Mouse (Mus musculus) heart, embryonic 11.5 days (tissue): ENCODE results near the gene Exoc6b. TPM values are rescaled to one million over a fixed set of nuclear protein-coding genes. Genes with fewer than 3 reads are reported as not detected.

Experiments used
- ATAC-seq: fragments of 200-750 bp; cut with Nextera tagmentation; replicated peaks from 2 replicates; pipeline ENCODE4 v1.8.0; 2017; ENCODE audit warnings: moderate library complexity; ENCODE audit not compliant: insufficient number of reproducible peaks, low FRiP score, low TSS enrichment
- H3K27ac ChIP-seq: fragments of 300-500 bp; sonication (generic); 2 replicates; pipeline ENCODE4 v1.5.1; 2014; ENCODE audit warnings: mild to moderate bottlenecking, low read depth, low read length
- H3K27me3 ChIP-seq: fragments of 300-500 bp; sonication (generic); 2 replicates; pipeline ENCODE4 v1.6.1; 2014; ENCODE audit warnings: mild to moderate bottlenecking, low read length, mixed read lengths; ENCODE audit not compliant: control insufficient read depth, insufficient read depth
- H3K36me3 ChIP-seq: fragments of 300-500 bp; sonication (generic); 2 replicates; pipeline ENCODE4 v1.6.1; 2014; ENCODE audit warnings: mild to moderate bottlenecking, low read length, moderate library complexity, mixed read lengths; ENCODE audit not compliant: control insufficient read depth, insufficient read depth
- H3K4me1 ChIP-seq: fragments of 300-500 bp; sonication (generic); 2 replicates; pipeline ENCODE4 v1.6.1; 2014; ENCODE audit warnings: low read length; ENCODE audit not compliant: control insufficient read depth, insufficient read depth
- H3K4me2 ChIP-seq: fragments of 300-500 bp; sonication (generic); 2 replicates; pipeline ENCODE4 v1.6.1; 2014; ENCODE audit warnings: mild to moderate bottlenecking, moderate library complexity
- H3K4me3 ChIP-seq: fragments of 300-500 bp; sonication (generic); 2 replicates; pipeline ENCODE4 v1.5.1; 2014; ENCODE audit warnings: low read depth, low read length
- H3K9ac ChIP-seq: fragments of 300-500 bp; sonication (generic); 2 replicates; pipeline ENCODE4 v1.6.1; 2014; ENCODE audit warnings: mild to moderate bottlenecking, low read depth, low read length, moderate library complexity
- H3K9me3 ChIP-seq: fragments of 300-500 bp; sonication (generic); replicated peaks from 2 replicates; pipeline ENCODE4 v1.6.1; 2016; ENCODE audit warnings: low read length; ENCODE audit not compliant: control insufficient read depth
- WGBS: fragments of 180-500 bp; shearing (Covaris S2); extraction: QIAGEN DNeasy Blood & Tissue Kit; methylation state at CpG from one replicate; pipeline ENCODE4 v1.1.7; 2014; ENCODE audit not compliant: insufficient replicate concordance; 5-methylcytosine and 5-hydroxymethylcytosine counted together
- polyA plus RNA-seq: library from polyadenylated mRNA; unstranded; fragments of >200 nt; fragmentation: Nextera tagmentation; extraction: Ambion mirVana; gene quantifications from 2 replicates; pipeline ENCODE4 v1.2.1, GENCODE M21; 2014

The Exoc6b gene
- polyA plus RNA-seq, 1 experiment from 2014 or later, result 24.2 TPM

- no peak overlapping the region for H3K4me3 ChIP-seq
- no peak for ATAC-seq
- no peak overlapping the region for H3K9ac ChIP-seq
- H3K27me3 ChIP-seq, result peaks cover 21% of the 10 kb centered on the region
- peaks cover 11% of the 10 kb centered on the region for H3K4me1 ChIP-seq
- no peaks in the 10 kb centered on the region for H3K36me3 ChIP-seq
- no peak overlapping the region for H3K4me2 ChIP-seq
- no peaks in the 10 kb centered on the region for H3K9me3 ChIP-seq
- no peak overlapping the region for H3K27ac ChIP-seq
- 42% methylated on average over 3 of the region's 3 CpGs for WGBS
These were observed 499.3 kb downstream of the Exoc6b start for GRCm38 (mm10) chr6:84570039-84570438.

- H3K27me3 ChIP-seq, result peaks cover 17% of the 10 kb centered on the region
- no peak overlapping the region for H3K9ac ChIP-seq
- H3K9me3 ChIP-seq, result no peaks in the 10 kb centered on the region
- H3K4me1 ChIP-seq, result peaks cover 11% of the 10 kb centered on the region
- H3K27ac ChIP-seq, result no peak overlapping the region
- no peak for ATAC-seq
- no peaks in the 10 kb centered on the region for H3K36me3 ChIP-seq
- H3K4me2 ChIP-seq, result no peak overlapping the region
- H3K4me3 ChIP-seq, result no peak overlapping the region
These were observed 499.7 kb downstream of the Exoc6b start for GRCm38 (mm10) chr6:84569590-84569989.

- H3K4me3 ChIP-seq, result no peak overlapping the region
- no peak overlapping the region for H3K27ac ChIP-seq
- H3K9me3 ChIP-seq, result no peaks in the 10 kb centered on the region
- no peak for ATAC-seq
- peaks cover 14% of the 10 kb centered on the region for H3K27me3 ChIP-seq
- H3K4me2 ChIP-seq, result no peak overlapping the region
- H3K4me1 ChIP-seq, result peaks cover 11% of the 10 kb centered on the region
- WGBS, result 71% methylated on average over 6 of the region's 6 CpGs
- no peaks in the 10 kb centered on the region for H3K36me3 ChIP-seq
- H3K9ac ChIP-seq, result no peak overlapping the region
These were observed 500.4 kb downstream of the Exoc6b start for GRCm38 (mm10) chr6:84568880-84569279.

Other genes with a start within 250 kb of the Exoc6b start
- 59.8 and 82.7 TPM in 2 replicates for gene Spr, start 68.3 kb upstream of the Exoc6b start, polyA plus RNA-seq
- not detected in 2 replicates for gene Emx1, start 117.9 kb upstream of the Exoc6b start, polyA plus RNA-seq